Mouse (Mus musculus) c-Kit-negative CD71-positive TER-119-positive erythroid progenitor cells, embryonic 14.5 days (primary cell): ENCODE measurements around the gene Greb1.
"Not testable (repeated sequence)": the region's sequence is repeated elsewhere in the genome, so short reads cannot be mapped to it uniquely, and the experiment has no call there.

Experiments
- DNase-seq: peaks from one replicate; pipeline ENCODE4 v3.0.0-alpha.2; 2013; ENCODE audit warnings: low read depth, low spot score

Greb1 gene

GRCm38 (mm10) chr12:16695252-16695651, 105.4 kb downstream of the Greb1 start:
- not testable (repeated sequence) for DNase-seq

GRCm38 (mm10) chr12:16694783-16695182, 105.9 kb downstream of the Greb1 start:
- no peak for DNase-seq

DNA sequence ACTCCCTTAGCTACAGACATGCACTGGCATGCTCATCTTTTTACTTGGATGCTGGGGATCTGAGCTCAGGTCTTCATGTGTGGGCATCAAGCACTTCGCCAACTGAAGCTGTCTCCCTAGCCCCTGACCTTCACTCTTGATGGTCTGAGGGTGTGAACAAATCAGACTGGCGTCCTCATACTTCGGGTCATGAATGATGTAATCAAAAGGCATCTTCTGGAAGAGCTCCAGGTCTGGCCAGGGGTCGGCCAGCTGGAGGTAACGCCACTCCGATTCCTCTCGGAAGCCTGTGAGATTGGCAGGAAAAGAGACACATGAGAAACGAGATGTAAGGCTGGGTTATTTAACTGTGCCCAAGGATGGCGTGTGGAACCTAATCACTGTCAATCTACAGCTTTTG, 110.1 kb downstream of the Greb1 start:
- DNase-seq: no peak

DNA sequence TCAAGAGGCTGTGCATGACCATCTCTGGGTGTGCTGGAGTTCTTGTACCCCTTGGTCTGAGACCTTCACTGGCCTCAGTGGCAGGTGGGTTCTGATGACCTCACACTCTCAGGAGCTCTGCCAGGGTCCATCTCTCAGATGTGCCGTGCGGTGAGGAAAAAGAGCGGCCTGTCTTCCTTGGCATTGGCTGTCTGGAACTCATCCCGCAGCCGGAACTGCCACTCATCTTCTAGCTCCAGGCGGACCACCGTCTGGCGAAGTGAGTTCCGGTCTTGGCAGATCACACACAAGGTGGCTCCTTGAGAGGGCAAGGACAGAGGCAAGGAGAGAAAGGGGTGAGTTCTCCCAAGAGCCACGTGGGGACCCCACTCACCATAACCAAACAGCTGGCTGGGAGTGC, 128.4 kb downstream of the Greb1 start:
- no peak for DNase-seq

- DNase-seq: no peak
Measured at GRCm38 (mm10) chr12:16669176-16669575, 131.5 kb downstream of the Greb1 start.

DNA sequence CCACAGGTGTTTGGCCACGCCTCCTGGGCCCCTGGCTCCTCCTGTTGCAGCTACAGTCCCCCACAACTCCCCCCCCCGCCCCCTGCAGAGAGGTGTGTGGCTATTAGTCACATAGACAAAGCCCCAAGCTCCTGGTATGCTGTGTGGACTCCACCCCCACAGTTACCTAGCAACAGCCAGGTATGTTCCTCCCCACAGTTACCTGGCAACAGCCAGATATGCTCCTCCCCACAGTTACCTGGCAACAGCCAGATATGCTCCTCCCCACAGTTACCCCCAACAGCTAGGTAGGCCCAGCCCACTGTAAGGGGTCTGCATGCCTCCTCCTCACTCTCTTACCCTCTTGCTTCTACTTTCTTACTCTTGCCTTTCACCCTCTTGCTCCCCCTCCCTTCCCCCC, 135.7 kb downstream of the Greb1 start:
- DNase-seq: no peak

DNA sequence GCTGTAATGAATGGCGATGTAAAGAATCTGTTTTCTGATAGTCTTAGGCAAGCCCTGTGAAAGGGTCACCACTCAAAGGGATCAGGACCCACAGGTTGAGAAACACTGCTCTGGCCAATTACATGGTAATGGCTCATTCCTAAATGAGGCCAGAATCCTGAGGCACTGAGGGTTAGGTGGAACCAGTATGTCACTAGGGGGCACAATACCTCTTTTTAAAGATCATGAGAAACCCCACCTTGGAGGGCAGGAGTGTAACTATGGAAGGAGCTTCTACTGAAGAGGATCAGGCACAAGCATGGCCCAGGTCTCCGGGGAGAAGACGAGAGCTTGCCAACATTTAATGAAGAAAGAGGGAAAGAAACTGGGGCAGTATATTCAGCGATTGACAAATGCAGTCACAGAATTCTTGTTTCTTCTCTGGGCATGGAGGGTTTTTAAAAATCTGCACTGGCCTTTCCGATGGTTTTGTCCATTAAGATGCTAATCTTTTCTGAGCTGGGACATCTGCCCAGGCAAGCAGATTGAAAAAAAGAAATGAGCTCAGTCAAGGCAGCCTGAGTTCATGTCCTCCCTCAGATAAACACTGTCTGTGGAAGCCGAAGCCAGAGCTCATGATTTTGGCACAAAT, 137.6 kb downstream of the Greb1 start:
- DNase-seq: no peak

- no peak for DNase-seq
Measured at GRCm38 (mm10) chr12:16661936-16662335, 138.8 kb downstream of the Greb1 start.

GRCm38 (mm10) chr12:16661459-16661858, 139.2 kb downstream of the Greb1 start:
- no peak for DNase-seq

DNA sequence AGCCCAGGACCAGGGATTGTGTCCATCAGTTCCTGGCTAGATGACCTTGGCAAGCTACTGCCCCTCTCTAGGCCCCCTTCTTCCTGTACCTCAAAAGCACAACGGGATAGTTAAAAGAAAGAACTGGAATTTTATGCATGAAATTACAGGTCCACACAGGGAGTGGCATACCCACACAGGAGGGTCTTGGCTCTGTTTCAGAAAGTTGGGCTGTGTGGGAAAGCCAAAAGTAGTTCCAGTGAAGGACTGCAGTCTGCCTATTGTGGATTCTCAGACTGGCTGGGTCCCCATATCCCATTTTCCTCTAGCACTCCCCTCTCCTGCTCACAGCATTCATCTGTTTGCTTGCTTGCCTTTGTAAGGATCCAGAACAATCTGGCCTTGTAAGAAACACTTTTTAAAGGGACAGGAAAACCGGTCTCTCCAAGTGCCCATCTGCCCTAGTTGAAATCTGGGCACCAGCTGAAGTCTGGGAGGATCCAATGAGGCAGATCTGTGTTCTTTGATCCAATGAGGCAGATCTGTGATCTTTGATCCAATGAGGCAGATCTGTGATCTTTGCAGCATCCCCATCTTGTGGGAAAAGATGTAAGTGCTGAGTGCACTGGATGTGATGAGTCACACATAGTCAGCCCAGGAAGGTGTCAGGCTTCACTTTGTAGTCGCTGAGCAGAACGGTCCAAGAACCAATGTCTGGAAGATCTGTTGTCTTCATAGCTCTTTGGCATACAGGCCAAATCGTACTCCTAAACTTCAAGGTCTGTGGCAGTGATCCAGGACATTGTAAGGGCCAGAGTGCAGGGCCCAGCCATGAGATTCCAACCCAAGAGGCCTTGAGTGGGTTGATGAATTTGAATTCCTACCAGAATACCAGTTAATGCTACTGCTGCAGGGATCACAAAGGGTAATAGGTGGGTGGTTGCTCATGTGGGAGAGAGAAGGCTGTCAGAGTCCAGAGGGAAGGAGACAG, 143.5 kb downstream of the Greb1 start:
- no peak for DNase-seq

GRCm38 (mm10) chr12:16655604-16656003, 145.1 kb downstream of the Greb1 start:
- no peak for DNase-seq

GRCm38 (mm10) chr12:16653332-16654093, 147.2 kb downstream of the Greb1 start, which contains the start of gene Ntsr2:
TSS of gene Ntsr2 (plus strand) at chr12:16653382.
- no peak for DNase-seq

GRCm38 (mm10) chr12:16649819-16650218, 150.9 kb downstream of the Greb1 start:
- no peak for DNase-seq

- DNase-seq: no peak
Measured at GRCm38 (mm10) chr12:16648273-16648672, 152.4 kb downstream of the Greb1 start.

DNA sequence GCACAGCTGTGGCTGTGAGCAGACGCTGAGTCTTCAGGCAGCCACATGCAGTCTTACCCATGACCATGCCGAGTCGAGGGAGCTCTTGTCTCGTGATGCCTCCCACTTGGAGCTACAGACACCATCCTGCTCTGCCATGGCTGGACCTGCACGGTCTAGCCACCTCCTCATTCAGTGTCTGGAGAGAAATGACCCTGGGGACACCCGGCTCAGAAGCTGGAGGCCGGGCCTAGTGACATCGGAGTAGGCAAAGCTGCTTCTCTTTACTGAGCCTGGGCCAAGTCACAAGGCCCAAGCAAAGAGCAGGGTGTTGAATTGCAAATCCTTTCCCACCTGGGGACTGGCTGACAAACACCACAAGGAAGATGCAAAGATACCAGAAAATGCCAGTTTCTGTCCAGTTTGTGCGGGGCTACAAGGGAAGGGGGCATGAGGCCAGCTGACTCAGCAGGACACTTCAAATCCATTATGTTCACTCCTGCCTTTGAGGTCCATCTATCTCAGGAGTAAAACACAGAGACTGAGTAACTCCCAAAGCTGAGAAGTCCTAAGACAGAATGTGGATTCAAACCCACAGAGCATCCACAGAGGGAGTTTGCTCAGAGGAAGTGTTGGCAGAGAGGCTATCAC, 153.8 kb downstream of the Greb1 start:
- no peak for DNase-seq

DNA sequence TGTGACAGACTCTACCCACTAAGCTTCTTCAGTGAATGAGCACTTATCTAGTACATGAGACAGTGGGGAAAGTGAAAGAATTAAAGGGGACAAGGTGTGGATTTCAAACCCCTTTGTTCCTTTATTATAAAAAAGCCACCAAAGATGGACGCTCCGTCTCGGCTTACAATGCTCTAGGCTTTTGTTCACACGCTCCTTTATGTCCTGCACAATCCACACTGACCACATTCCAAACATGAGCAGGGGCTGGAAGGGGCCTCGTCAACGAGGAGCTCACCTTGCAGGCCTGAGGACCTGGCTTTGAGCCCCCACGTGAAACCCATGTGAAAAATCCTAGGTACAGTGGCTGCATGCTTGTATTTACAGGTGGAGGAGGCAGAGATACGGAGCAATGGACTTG, 156.0 kb downstream of the Greb1 start:
- no peak for DNase-seq

- DNase-seq: no peak
Measured at GRCm38 (mm10) chr12:16643508-16644345, 157.0 kb downstream of the Greb1 start.

GRCm38 (mm10) chr12:16642000-16642399, 158.7 kb downstream of the Greb1 start:
- no peak for DNase-seq

DNA sequence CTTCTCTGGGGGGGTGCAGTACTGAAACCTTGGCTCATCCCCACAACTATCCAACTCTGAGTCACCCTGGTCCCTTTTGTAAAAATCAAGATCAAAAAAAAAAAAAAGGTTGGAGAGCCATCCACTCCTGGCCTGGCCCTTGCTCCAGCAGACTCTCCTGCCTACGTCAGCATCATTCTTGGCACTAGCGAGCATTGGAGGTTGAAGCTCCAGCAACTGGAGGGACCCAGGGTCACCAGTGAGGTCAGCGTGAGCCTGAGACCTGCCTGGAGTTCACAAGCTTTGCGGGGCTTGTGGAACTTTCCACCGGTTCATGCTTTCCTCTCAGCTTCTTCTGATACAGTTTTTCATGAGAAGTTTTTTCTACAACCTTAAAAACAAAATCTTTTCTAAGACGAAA, 160.6 kb downstream of the Greb1 start:
- DNase-seq: no peak

- no peak for DNase-seq
Measured at GRCm38 (mm10) chr12:16639078-16639771, 161.5 kb downstream of the Greb1 start.
